Mouse (Mus musculus): ENCODE measurements around the gene Pde7b.

DNA sequence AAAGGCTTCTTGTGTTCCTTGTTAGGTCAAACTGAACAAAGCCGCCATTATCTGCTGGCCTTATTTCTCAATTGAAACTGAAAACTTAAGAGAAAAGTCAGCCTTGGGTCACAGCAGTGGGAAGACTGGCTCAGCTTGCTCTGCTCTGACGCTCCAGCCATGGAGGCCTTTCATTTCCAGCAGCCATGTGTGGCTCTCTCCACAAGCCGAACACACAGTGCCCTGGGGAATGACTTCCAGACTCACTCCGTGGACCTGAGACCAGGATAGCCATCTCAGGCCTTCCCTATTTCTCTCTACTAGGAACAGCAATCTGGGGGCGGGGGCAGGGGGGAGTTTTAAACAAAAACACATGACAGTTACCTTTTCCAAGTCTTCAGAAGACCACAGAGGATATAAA, 63.2 kb downstream of the Pde7b start:
- TF ChIP-seq CTCF (IDR thresholded peaks at IDR 0.05; ENCODE audit: extremely low read depth, insufficient read depth, low read length) = no peak
- no peak for TF ChIP-seq POLR2A (IDR thresholded peaks at IDR 0.05; ENCODE audit: extremely low read depth, insufficient read depth, low read length)
